Mouse (Mus musculus) left cerebral cortex, adult 8-10 months (tissue): ENCODE data around the gene Snd1. TPM values are rescaled to one million over a fixed set of nuclear protein-coding genes. Genes with fewer than 3 reads are reported as not detected.

Experiments
- DNase-seq, 2 experiments: peaks; one replicate each; pipeline ENCODE4 v3.0.0; 2022; ENCODE audit warnings: low spot score in 2 of 2
- total RNA-seq, 4 experiments: library from RNA; stranded (reverse); gene quantifications; 2 replicates each; pipeline ENCODE4 v1.2.4; 2022

The Snd1 gene
- total RNA-seq, 4 experiments from 2014 or later = 81.9 to 93.2 (median 88.8) TPM

DNA sequence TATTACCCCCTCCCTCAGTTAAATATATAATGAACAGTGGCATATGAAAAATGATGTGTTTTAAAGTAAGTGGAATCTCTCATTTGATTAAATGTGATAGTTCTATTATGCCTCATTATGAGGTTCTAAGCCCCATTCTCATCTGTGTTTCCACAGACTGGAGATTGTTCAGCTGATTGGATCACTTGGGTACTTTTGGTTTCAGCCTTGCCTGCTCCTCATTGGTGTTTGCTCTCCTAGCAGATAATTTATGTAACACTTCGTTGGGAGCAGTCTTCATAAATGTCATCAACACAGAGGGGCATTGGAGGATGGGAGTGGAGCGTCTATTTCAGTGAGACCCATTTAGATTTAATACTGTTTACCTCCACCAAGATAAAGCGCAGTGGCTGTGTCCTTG is 118.8 kb downstream of the Snd1 start:
- no peak for DNase-seq

DNA sequence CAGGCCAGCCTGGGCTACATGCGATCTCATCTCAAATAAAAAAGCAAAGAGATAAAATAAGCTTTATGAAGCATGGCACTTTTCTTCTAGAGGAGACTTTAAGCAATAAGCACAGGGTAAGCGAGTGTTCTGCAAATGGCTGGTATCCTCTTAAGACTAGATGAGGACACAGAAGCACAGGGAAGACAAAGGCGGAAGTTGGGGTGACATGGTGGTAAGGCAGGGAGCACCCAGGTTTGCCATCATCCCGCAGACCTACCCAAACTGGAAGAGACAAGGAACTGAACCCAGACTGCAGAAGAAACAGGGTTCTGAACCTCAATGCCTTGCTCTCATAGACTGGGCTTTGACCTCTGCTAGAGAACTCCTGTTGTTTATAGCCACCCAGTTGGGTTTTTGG is 119.8 kb downstream of the Snd1 start:
- DNase-seq = no peak

DNA sequence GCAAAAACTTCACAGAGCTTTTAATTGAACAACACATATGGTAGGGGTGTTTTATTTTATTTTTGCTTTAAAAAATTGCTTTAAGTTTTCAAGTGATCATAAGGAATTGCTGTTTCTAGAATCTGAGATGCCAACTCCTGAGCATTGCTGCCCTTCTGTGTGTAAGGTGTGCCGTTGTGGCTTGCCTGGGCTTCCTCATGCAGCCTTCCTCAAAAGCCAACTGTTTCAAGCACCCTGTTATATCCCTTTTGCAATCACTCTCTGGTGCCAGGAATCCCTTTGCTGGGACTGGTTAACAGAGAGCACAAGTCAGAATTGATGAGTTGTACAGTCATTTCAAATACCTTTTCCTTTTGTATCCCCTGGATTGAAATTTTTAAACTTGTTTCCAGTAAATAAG is 120.3 kb downstream of the Snd1 start:
- no peak for DNase-seq

DNA sequence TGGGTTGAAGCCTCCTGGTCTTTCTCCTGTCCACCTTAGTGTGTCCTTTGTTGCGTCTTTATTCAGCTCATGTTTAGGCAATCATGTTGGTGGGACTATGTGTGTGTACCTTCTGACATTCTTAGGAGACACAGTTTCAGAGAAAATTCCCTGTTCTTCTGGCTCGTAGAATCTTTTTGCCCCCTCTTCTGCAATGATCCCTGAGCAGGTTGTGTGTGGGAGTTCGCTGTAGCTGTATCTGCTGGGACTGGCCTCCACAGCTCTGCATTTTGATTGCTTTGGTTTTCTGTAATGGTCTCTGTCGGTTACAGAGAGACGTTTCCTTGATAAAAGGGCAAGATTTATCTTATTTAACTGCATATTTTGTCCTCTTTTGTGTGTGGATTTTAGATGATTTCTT is 122.3 kb downstream of the Snd1 start:
- peak in 1 of 2 experiments; percentile 50 for DNase-seq

DNA sequence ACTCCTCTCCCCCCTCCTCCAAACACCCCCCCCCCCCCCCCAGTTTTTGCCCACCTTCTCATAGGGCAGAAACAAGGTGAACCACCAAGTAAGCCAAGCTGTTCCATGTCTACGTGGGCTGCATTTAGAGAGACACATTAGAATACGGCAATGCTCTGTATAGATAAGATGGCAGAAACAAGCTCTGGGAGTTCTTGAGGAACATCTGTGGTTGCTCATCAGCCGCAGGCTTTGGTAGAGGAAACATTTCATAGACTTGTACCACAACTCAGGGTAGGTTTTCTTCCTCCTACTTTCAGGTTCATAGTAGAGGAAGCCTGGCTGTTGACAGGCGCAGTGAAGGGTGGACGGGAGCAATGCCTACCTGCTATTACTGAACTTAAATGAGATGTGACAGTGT is 124.2 kb downstream of the Snd1 start:
- DNase-seq = no peak

DNA sequence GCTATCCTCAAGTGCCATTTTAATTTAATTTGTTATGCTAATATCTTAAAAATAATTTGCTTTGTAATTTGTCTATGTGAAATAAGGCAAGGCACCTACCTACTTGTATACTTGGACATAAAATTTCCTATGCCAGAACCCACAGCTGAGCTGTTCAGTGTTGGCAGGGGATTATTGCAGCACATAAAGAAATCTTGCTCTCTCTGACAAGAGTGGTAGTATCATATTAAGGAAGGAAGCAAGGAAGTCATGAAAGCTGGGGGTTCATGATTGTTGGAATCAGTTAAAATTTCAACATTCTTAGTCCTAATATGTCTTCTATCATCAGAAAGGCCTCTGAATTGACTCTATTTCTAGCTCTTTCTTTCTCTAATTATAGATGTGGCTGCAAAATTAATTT is 125.5 kb downstream of the Snd1 start:
- DNase-seq = no peak

DNA sequence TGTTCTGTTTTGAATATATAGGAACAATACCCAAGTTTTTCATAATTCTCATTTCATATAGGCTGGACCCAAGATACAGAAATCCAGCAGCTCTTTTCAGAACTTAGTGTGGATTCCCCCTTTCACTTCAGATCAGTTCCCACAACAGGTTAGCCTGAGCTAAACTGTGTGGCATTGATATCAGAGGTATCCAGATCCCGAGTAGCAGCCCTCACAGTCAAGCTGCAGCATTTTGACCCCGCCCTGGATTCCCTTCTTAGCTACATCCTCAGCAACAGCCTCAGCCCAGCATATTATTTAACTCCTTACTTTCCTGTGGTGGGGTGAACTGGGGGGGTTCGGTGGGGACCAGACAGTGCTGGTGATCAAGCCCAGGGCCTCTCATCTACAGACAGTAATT is 128.5 kb downstream of the Snd1 start:
- no peak for DNase-seq

DNA sequence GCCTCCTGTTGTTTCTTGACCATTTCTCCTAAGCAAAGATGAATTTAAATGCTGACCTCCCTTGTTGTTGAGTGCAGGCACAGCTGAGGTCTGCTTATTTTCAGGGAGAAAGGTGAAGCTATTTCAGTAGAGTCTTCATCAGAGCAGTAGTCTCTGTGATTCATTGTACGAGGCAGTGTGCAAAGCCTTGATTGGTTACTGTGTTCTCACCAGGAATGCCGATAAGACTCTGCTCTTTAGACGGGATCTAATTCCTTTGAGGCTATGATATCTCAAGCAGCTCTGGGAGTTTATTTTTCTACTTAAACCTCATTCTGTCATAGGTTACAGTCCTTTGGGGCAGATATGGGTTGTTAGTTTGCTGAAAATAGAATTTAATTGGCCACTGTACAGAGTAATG is 128.9 kb downstream of the Snd1 start:
- no peak for DNase-seq

DNA sequence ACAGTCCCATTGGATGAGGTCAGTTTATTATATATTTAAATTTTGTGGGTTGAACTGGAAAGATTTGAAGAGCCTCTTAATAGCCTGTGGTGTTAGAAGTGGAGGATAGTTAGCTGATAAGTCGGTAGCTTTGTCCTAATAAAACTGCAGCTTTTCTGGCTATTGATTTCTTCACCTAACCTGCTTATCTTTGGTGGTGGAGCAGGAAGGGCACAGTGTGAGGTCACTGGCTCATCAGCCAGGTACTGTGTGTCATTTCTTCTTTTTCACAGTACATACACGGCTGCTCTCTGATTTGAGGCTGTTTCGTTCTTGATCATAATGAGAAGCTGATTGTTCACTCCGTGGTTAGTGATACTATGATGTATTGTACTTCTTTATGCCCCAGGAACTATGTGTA is 134.4 kb downstream of the Snd1 start:
- DNase-seq = no peak

DNA sequence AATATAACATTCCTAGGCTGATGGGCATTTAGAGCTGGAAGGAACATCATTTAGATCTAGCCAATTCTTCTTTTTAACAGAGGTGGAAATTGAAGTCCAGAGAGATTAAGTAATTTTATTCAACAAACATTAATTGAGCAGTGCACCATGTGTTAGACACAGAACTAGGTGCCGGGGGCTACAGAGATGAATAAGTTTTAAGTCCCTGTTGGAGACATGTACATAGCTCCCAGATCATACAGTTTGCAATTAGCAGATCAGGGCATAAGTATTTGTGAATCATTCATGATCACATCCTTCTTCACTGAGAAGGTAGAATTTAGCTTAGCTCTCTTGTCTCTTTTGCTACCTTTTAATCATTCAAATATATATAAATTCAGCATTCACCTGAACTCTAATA is 135.2 kb downstream of the Snd1 start:
- DNase-seq = no peak

DNA sequence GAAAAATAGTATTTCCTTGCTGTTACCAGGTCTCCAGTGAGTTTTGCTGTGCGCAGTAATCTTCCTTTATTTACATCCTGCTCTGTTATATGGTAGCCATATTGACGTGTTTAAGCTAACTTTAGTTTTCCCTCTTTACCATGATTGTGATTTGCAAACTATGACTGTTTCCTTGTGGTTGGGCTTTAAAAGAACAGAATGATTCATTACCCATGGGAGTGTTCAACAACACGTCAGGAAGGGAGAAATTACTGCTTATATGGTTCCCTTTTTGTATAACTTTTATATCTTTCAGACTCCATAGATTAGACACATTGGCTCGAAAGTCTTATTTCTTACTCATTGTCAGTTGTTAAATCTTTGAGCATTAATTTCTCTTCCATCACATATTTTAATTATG is 138.5 kb downstream of the Snd1 start:
- no peak for DNase-seq

DNA sequence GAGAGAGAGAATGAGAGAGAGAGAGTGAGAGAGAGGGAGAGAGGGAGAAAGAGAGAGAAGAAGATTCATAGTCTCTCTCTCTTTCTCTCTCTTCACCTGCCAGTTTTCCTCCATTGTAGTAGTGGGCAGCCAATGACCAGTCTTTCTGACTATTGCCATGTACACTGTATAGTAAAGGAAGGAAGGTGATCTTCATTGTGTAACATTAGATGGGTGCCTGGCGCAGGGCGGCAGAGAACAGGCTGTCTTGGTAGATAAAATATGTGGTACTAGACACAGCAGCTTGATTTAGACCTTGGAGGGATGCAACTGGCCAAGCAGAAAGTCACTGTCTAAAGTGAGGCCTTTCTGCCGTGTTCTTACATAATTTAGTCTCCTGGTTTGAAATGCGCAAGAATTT is 139.9 kb downstream of the Snd1 start:
- DNase-seq = no peak

DNA sequence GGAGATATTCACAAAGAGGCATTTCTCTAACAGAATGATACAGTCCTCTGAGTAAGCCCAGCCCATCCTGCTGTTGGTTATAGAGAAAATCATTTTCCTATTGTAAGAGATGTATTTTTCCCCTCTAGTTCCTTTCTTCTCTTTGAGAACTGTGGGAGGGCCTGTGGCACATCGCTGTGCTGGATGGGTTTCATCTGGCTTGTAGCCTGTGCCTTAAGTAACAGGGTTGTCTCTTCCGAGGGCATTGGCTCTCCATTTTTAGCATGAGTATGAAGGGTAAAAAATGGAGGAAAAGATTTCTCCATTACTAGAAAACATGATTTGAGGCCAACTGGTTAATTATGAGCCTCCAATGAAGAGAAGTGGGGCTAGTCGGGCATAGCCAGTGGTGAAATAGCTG is 140.5 kb downstream of the Snd1 start:
- no peak for DNase-seq

DNA sequence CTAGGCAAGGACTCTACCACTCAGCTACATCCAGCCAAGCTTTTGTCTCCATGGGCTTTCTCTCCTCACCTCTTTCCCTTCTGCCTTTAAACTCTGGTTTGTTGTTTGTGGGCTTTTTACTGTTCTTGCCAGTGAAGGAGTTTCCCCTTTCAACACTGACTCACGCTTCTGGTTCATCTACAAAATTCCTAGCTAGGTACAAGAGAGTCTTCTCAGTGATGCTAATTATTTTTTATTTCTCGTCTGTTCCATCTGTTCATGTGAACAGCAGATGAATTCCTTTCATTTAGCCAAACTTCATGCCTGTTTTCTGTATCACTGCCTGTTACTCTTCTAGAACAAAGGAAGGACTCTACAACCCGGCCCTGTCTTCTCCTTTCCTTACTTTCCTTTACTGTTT is 141.0 kb downstream of the Snd1 start:
- no peak for DNase-seq

DNA sequence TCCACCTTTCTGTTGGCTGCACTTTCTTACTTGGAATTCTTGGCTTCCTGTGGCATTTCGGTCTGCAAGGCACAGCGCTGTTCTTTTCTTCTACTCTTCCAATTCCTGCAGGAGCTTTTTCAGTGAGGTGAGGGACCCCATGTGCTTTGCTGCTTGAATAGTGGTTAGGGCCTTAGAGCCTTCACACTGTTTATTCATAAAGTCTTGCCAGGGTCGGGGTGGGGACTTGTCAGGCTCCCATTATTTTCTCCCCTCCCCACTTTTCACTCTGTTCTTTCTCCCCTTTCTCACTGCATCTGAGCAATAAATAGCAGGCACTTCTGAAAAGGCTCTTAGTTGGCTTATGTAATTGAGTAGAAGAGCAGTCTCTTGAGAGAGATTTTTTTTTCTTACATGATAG is 143.4 kb downstream of the Snd1 start:
- DNase-seq = no peak

DNA sequence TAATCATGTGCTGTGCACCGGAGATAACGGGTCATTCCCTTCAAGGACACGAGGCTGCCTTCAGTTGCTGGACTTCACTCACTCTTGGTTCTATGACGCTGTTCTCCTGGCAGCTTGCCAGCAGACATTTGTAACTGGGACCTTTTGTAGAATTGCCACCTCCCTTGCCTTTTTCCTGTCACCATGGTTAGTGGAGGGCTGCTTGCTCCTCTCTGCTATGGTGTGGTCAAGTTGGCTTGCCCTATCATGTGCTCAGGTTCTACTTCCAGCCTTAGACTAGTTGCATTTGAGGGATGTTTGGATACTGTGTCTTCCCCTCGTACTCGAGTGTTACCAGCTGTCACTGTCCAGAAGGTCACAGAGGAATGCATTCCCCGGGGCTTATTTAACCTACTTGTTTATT is 143.8 kb downstream of the Snd1 start:
- peak; percentile 40 to 53 for DNase-seq

DNA sequence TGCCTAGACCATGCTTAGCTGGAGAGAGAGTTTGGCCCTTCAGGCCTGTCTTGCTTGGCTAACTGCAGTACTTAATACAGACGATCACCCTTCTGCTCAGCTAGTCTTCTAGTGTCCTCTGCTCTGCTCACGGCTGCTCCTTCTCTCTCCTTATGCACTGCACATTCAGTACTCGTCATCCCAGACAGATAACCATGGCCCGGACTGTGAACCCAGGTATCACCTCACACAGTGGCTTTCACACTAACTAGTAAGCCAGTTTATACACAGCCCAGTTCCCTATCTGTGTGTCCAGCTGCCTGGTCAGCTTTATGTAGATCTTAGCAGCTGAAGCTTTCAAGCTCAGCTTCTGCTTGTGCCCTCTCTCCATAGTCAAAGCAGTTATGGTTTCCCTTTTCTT is 146.5 kb downstream of the Snd1 start:
- DNase-seq = no peak

DNA sequence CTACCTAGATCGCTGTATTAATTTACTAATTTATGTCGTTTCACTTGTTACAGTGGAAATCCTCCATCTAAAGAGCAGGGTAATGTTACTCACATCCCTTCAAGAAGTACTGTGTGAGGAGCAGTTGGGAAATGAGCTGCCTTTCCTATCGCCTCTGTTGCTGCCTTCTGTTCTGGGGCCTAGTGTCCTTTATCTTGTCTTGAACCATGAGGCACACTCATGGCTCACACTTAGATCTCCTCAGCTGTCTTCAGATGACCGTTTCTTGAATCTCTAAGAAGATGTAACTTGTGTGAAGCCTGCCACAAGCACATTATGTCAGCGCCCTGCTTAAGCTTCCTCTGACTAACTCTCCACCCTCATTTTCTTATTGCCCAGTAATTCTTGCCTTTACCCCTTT is 147.0 kb downstream of the Snd1 start:
- DNase-seq = no peak

DNA sequence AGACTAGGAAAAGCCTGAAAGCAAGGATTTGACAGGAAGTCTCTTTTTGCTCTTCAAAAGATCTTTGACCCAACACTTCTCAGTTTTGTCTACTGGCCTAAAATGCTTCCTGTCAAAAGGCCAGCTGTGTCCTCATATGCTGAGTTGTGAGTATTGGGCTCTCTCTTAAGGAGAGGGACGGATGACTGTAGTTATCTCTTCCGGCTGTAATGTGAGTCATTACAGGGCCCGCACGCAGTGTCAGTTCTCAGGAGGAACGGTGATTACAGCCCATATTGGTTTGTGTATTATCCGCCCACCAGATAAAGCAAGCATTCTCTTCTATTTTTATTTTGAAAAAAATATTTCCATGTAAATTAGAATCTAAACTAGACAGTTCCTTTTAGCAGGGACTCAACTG is 147.6 kb downstream of the Snd1 start:
- DNase-seq = no peak

DNA sequence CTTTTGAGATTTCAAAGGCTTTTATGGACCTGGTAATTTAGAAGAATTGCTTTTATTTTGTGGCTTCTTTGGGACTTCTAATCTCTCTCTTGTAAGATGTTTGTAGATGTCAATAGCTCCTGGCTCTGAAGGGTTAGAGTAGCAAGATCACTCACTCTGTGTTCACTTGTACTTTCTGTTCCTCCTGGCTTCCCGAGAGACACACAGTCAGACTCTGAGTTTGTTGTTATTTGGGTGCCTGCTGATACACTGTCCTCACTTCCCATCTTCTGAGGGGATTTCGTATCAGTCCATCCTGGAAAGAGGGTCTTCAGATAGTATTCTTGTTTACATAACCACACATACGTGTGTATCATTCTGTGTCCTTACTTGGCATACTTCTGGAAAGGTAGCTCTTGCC is 148.0 kb downstream of the Snd1 start:
- DNase-seq = no peak

DNA sequence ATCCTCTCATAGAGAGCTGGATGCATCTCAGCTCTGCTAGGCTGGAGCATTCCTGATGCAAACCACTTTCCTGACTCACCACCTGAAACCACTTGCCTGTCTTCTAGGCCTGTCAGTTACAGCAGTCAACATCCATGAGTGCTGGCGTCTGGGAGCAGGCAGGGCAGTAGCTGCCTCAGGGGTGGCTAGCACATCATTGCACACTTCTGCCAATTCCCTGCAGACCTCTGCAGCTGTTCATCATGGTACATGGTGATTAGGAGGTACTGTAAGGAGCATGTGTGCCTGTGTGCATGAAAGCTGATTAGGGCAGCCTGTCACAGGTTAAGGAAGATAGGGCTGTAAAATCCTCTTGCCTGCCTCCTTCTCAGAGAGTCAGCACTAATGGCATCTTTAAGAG is 153.5 kb downstream of the Snd1 start:
- DNase-seq = no peak

DNA sequence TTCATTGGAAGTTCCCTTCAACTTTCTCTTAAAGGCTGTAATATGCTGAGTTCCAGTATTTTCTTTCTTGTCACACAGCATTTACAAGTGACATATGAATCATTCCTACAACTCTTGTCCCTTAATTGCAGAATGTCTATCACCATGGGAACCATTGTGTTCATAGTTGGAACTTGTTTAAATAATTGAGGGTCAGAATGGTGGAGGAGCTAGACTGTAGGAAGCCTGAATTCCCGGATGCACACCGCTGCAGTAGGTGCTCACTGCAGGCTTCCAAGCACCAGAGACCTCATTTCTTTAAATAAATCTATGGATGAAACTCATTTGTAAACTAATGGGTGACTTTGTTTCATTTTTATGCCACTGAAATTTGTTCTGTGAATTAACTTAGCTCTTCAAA is 154.9 kb downstream of the Snd1 start:
- no peak for DNase-seq

DNA sequence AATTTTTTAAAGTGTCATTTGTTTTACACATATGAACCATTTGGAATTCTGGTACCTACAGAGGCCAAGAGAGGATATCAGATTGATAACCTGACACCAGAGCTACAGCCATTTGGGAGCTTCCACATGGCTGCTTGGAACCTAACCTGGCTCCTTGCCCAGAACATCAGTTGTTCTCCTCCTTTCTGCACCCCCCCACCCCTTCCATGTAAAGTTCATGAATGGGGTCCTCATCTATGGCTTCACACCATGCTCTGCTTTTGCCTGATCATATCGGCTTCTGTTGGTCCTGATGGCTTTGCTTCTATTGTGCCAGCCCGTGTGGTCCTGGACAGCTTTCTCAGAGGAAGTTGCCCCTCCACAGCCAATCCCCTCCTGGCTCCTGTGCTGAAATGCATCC is 156.0 kb downstream of the Snd1 start:
- no peak for DNase-seq

DNA sequence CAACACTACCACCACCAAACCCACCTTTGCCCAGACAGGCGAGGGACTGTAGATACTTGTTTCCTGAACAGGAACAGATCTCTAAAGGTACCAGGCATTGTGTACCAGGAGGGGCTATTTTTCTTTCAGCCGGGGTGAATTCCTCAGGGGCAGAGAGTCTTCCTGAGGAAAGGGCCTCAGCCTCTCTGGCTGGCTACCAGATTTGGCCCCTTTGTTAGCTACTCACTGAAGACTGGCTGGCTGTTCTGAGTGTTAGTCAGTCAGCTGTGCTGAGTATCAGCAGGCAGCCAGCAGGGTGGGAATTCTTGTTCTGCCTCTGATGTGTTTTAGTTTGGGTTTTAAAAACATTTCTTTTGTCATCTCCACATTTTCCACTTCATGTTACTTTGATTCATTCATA is 158.2 kb downstream of the Snd1 start:
- DNase-seq = no peak

DNA sequence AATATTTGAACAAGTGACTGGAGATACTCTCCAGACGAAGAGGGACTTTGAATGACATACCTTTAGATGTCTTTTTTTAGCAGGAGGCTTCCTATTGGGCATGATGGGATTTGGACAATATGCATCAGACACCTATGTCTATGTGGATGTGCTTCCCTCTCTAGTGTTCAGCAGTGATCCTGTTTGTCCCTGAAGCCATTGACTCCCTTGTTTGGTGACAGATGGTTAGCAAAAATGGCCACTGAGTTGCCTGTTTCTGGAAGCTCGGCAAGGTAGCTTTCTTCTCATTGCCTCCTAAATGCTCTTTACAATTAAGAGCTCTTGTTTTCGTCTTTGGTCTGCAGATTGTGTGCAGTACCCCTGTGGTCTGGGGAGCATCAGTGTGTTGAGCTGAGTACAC is 158.7 kb downstream of the Snd1 start:
- DNase-seq = no peak
